Mouse (Mus musculus) kidney, postnatal 0 days (tissue): ENCODE measurements at regions not wholly inside any gene's neighbourhood (a gene's known extent, or its start where the extent isn't known, plus 50 kb on each side); places are given as distances from the start of the nearest gene placed in this dataset.
A peak's percentile ranks its signal among the peaks of the same experiment; 100 is the strongest.
"Not testable (repeated sequence)": the region's sequence is repeated elsewhere in the genome, so short reads cannot be mapped to it uniquely, and the experiment has no call there.

Source experiments
- ATAC-seq: fragments of 200-750 bp; cut with Nextera tagmentation; replicated peaks from 2 replicates; pipeline ENCODE4 v1.8.0; 2017; ENCODE audit warnings: low read depth, moderate number of reproducible peaks, moderate TSS enrichment, moderate library complexity; ENCODE audit not compliant: low FRiP score
- DNase-seq: peaks from one replicate; pipeline ENCODE4 v3.0.0-alpha.2; 2016; ENCODE audit warnings: low spot score
- H3K27ac ChIP-seq: fragments of 300-500 bp; sonication (generic); 2 replicates; pipeline ENCODE4 v1.5.1; 2014; ENCODE audit warnings: mild to moderate bottlenecking
- H3K27me3 ChIP-seq: fragments of 300-500 bp; sonication (generic); 2 replicates; pipeline ENCODE4 v1.6.1; 2014; ENCODE audit warnings: low read length, mixed read lengths; ENCODE audit not compliant: insufficient read depth
- H3K36me3 ChIP-seq: fragments of 300-500 bp; sonication (generic); 2 replicates; pipeline ENCODE4 v1.6.1; 2014; ENCODE audit warnings: low read length, mixed read lengths; ENCODE audit not compliant: insufficient read depth
- H3K4me1 ChIP-seq: fragments of 300-500 bp; sonication (generic); replicated peaks from 2 replicates; pipeline ENCODE4 v1.6.1; 2014; ENCODE audit warnings: antibody characterized with exemption, low read length, mixed read lengths; ENCODE audit not compliant: insufficient read depth
- H3K4me2 ChIP-seq: fragments of 300-500 bp; sonication (generic); 2 replicates; pipeline ENCODE4 v1.6.1; 2014; ENCODE audit warnings: mild to moderate bottlenecking, low read length, moderate library complexity, mixed read lengths
- H3K4me3 ChIP-seq: fragments of 300-500 bp; sonication (generic); replicated peaks from 2 replicates; pipeline ENCODE4 v1.5.1; 2014; ENCODE audit warnings: low read depth, low read length
- H3K9ac ChIP-seq: fragments of 300-500 bp; sonication (generic); 2 replicates; pipeline ENCODE4 v1.6.1; 2014; ENCODE audit warnings: low read depth, low read length
- H3K9me3 ChIP-seq: fragments of 300-500 bp; sonication (generic); replicated peaks from 2 replicates; pipeline ENCODE4 v1.6.1; 2016; ENCODE audit warnings: low read length, inconsistent platforms, mixed read lengths
- CTCF ChIP-seq: IDR thresholded peaks from 2 replicates; pipeline ENCODE4 v1.5.1; 2016; ENCODE audit warnings: antibody characterized with exemption, low read depth, mild to moderate bottlenecking, moderate library complexity
- WGBS: fragments of 180-500 bp; shearing (Covaris S2); extraction: QIAGEN DNeasy Blood & Tissue Kit; methylation state at CpG from one replicate; pipeline ENCODE4 v1.1.7; 2014; 5-methylcytosine and 5-hydroxymethylcytosine counted together

GRCm38 (mm10) chr3:60855734-60856133 lies 146.9 kb upstream of the P2ry1 start:
- no peaks in the 10 kb centered on the region for H3K9me3 ChIP-seq
- H3K4me1 ChIP-seq: no peaks in the 10 kb centered on the region
- no peak overlapping the region for H3K27ac ChIP-seq
- WGBS: 65% methylated on average over 2 of the region's 2 CpGs
- H3K4me3 ChIP-seq: no peak overlapping the region
- no peak for ATAC-seq
- no peak for DNase-seq
- no peak overlapping the region for H3K9ac ChIP-seq
- no peak for TF ChIP-seq CTCF
- no peak overlapping the region for H3K4me2 ChIP-seq
- H3K36me3 ChIP-seq: no peaks in the 10 kb centered on the region
- H3K27me3 ChIP-seq: no peaks in the 10 kb centered on the region

GRCm38 (mm10) chr3:60858474-60859118 lies 144.0 kb upstream of the P2ry1 start:
- H3K4me3 ChIP-seq: no peak overlapping the region
- no peaks in the 10 kb centered on the region for H3K27me3 ChIP-seq
- no peak for TF ChIP-seq CTCF
- no peaks in the 10 kb centered on the region for H3K9me3 ChIP-seq
- H3K9ac ChIP-seq: no peak overlapping the region
- ATAC-seq: no peak
- no peak overlapping the region for H3K4me2 ChIP-seq
- WGBS: 74% methylated on average over 5 of the region's 5 CpGs
- no peaks in the 10 kb centered on the region for H3K36me3 ChIP-seq
- DNase-seq: no peak
- H3K4me1 ChIP-seq: no peaks in the 10 kb centered on the region
- no peak overlapping the region for H3K27ac ChIP-seq

DNA sequence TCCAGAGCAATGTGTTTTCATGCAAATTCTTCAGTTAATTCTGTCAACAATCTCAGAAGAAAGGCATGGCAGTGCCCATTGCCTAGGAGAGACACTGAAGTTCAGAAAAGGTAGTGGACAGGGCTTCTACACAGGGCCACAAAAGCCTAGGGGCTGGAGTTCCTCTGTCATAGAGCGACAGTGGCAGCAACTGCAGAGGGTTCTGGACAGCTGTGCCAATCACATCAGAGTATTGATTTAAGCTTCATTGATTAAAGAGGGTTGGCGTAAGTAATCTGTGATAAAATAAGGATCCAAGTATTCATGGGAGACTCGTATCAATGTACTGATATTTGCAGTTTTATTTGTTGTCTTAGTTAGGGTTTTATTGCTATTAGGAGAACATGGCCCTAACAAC lies 143.5 kb upstream of the P2ry1 start:
- no peaks in the 10 kb centered on the region for H3K27me3 ChIP-seq
- no peak overlapping the region for H3K4me2 ChIP-seq
- ATAC-seq: no peak
- H3K4me3 ChIP-seq: no peak overlapping the region
- no peaks in the 10 kb centered on the region for H3K9me3 ChIP-seq
- 90% methylated on average over 3 of the region's 3 CpGs for WGBS
- DNase-seq: no peak
- no peak overlapping the region for H3K9ac ChIP-seq
- no peaks in the 10 kb centered on the region for H3K36me3 ChIP-seq
- no peak for TF ChIP-seq CTCF
- no peaks in the 10 kb centered on the region for H3K4me1 ChIP-seq
- no peak overlapping the region for H3K27ac ChIP-seq

DNA sequence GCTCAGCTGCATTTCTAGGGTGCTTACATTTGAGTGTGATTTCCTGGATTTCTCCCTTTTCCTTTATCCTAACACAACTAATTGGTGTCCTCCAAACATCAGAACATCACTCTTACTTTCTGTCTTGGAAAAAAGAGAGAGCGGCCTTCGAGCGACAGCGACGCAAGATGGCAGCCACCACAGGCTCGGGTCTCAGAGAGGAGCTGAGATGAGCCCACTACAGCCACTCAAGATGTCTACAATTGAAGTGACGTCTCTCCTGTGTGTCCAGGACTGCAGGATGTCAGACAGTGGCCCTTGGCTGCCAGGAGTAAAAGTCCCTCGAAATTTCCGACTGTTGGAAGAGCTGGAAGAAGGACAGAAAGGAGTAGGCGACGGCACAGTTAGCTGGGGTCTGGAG lies 125.7 kb upstream of the P2ry1 start:
- not testable (repeated sequence) for H3K4me3 ChIP-seq, H3K27ac ChIP-seq, ATAC-seq, H3K4me2 ChIP-seq, H3K9ac ChIP-seq, H3K36me3 ChIP-seq, H3K27me3 ChIP-seq, H3K4me1 ChIP-seq, DNase-seq, H3K9me3 ChIP-seq
- 95% methylated on average over 11 of the region's 11 CpGs for WGBS

DNA sequence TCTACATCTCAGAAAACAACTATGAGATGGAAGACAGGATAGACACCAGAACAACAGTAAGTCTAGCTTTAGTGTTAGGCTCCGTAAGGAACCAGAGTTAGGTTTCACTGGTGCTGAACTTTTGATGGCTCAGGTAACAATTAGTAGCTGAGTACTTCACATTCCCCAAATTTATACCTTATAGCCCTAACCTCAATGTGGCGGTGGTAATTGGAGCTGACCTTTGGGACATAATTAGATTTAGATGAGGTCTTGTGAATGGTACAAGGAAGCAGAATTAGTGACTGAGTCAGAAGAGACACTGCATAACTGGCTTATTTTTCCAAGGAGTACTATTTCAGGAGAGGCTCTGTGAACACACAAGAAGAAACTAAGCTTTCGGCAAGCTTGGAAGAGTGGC lies 123.7 kb upstream of the P2ry1 start:
- Histone ChIP-seq H3K27me3 (no peaks in the 10 kb centered on the region), H3K9me3 (no peaks in the 10 kb centered on the region), H3K4me1 (no peaks in the 10 kb centered on the region), H3K9ac (no peak overlapping the region), H3K27ac (no peak overlapping the region), H3K36me3 (no peaks in the 10 kb centered on the region), H3K4me2 (no peak overlapping the region), H3K4me3 (no peak overlapping the region)
- TF ChIP-seq CTCF: no peak
- 43% methylated on average over 3 of the region's 3 CpGs for WGBS
- DNase-seq: peak; percentile 14
- no peak for ATAC-seq

DNA sequence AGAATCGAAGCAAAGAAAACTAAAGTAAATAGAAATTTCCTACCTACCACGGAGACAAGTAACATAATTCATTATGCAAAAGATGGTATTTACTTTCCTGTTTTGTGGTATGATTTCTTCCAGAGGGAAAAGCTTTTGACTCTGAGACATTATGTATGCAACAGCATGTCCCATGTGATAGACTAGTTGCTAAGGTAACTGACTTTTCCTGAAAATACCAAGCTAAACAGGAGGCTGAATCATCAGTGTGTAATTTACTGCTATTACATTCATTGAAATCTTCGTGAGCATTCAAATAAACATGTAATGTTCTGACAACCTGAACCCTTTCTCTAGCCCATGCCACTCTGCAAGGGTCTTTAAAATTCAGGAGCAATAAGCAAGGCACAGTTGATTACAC lies 118.6 kb upstream of the P2ry1 start:
- no peak for ATAC-seq
- 61% methylated on average over 3 of the region's 3 CpGs for WGBS
- DNase-seq: no peak

More for the DNA sequence above, 118.6 kb upstream of the P2ry1 start:
- Histone ChIP-seq H3K4me2 (no peak overlapping the region), H3K9me3 (no peaks in the 10 kb centered on the region), H3K4me1 (no peaks in the 10 kb centered on the region), H3K36me3 (no peaks in the 10 kb centered on the region), H3K4me3 (no peak overlapping the region), H3K9ac (no peak overlapping the region), H3K27me3 (no peaks in the 10 kb centered on the region), H3K27ac (no peak overlapping the region)
- TF ChIP-seq CTCF: no peak
